In genomic region chr9:14934851-14935250, GRCm38 (mm10) we compare ENCODE assay signal across 28 mouse cellular contexts. TPM values are rescaled to one million over a fixed set of nuclear protein-coding genes. Genes with fewer than 3 reads are reported as not detected.
"Had no signal": no experiment of that assay in that cellular context is flagged by ENCODE, and none has a peak within 500 bp of the region (broad histone marks: within the 10 kb centered on the region; RNA-seq: fewer than 3 reads in every experiment).

No protein-coding gene starts in this region.

- DNase-seq: gastrocnemius, postnatal 14 days; gastrocnemius, postnatal 36 days; heart, adult 18-20 months; heart, postnatal 14 days; heart, postnatal 36 days; kidney, adult 18-20 months; kidney, adult 8-10 months; kidney, postnatal 14 days; kidney, postnatal 4 days; liver; liver, embryonic 13.5 days had no signal

- H3K9me3 ChIP-seq: heart, embryonic 13.5 days; heart, embryonic 15.5 days; hindbrain, embryonic 13.5 days; hindbrain, embryonic 15.5 days; limb, embryonic 10.5 days; limb, embryonic 12.5 days; liver, embryonic 13.5 days; liver, embryonic 15.5 days had no signal

- H3K4me3 ChIP-seq: heart, embryonic 13.5 days; heart, embryonic 15.5 days; hindbrain, embryonic 13.5 days; hindbrain, embryonic 15.5 days; layer of hippocampus, adult 2 months; left cerebral cortex, adult 2 months; limb, embryonic 10.5 days; limb, embryonic 12.5 days; liver, embryonic 13.5 days; liver, embryonic 15.5 days had no signal

- H3K9ac ChIP-seq: heart, embryonic 13.5 days; heart, embryonic 15.5 days; hindbrain, embryonic 13.5 days; hindbrain, embryonic 15.5 days; limb, embryonic 12.5 days; liver, embryonic 13.5 days; liver, embryonic 15.5 days had no signal

- H3K27me3 ChIP-seq: heart, embryonic 13.5 days; heart, embryonic 15.5 days; hindbrain, embryonic 13.5 days; hindbrain, embryonic 15.5 days; limb, embryonic 12.5 days; liver, embryonic 13.5 days; liver, embryonic 15.5 days had no signal

- ATAC-seq: hindbrain, postnatal 0 days; intestine, postnatal 0 days had no signal

- H3K4me1 ChIP-seq: heart, embryonic 15.5 days; hindbrain, embryonic 13.5 days; hindbrain, embryonic 15.5 days; liver, embryonic 13.5 days; liver, embryonic 15.5 days had no signal

- H3K27ac ChIP-seq: heart, embryonic 13.5 days; heart, embryonic 15.5 days; hindbrain, embryonic 13.5 days; hindbrain, embryonic 15.5 days; hindbrain, postnatal 0 days; kidney, postnatal 0 days; layer of hippocampus, adult 2 months; left cerebral cortex, adult 2 months; limb, embryonic 10.5 days; limb, embryonic 12.5 days; liver, embryonic 13.5 days; liver, embryonic 15.5 days had no signal

- H3K36me3 ChIP-seq: heart, embryonic 13.5 days; heart, embryonic 15.5 days; hindbrain, embryonic 13.5 days; hindbrain, embryonic 15.5 days; limb, embryonic 10.5 days; limb, embryonic 12.5 days; liver, embryonic 13.5 days; liver, embryonic 15.5 days had no signal

- H3K4me2 ChIP-seq: heart, embryonic 11.5 days; heart, embryonic 13.5 days; heart, embryonic 15.5 days; hindbrain, embryonic 13.5 days; hindbrain, embryonic 15.5 days; limb, embryonic 12.5 days; liver, embryonic 11.5 days; liver, embryonic 13.5 days; liver, embryonic 15.5 days had no signal

RNA-seq across cellular contexts. Expression of gene Izumo1r, which starts 31.1 kb away (rescaled TPM):
- polyA plus RNA-seq: heart, embryonic 11.5 days; heart, embryonic 13.5 days; heart, postnatal 0 days; hindbrain, embryonic 11.5 days; hindbrain, embryonic 13.5 days; hindbrain, embryonic 15.5 days; hindbrain, postnatal 0 days; intestine, embryonic 14.5 days; intestine, postnatal 0 days; limb, embryonic 10.5 days; limb, embryonic 12.5 days; liver, embryonic 11.5 days; liver, embryonic 13.5 days; liver, embryonic 15.5 days had no signal
